Mouse (Mus musculus) midbrain, embryonic 10.5 days (tissue): ENCODE data around the gene Kpnb1. TPM values are rescaled to one million over a fixed set of nuclear protein-coding genes. Genes with fewer than 3 reads are reported as not detected.

ENCODE experiments used
- DNase-seq: peaks from one replicate; pipeline ENCODE4 v3.0.0-alpha.2; 2017; ENCODE audit warnings: low spot score
- H3K27ac ChIP-seq: fragments of 300-500 bp; sonication (generic); replicated peaks from 2 replicates; pipeline ENCODE4 v1.5.1; 2016; ENCODE audit warnings: mild to moderate bottlenecking
- H3K27me3 ChIP-seq: fragments of 300-500 bp; sonication (generic); 2 replicates; pipeline ENCODE4 v1.6.1; 2016; ENCODE audit warnings: low read depth, mild to moderate bottlenecking; ENCODE audit not compliant: poor library complexity, severe bottlenecking
- H3K36me3 ChIP-seq: fragments of 300-500 bp; sonication (generic); 2 replicates; pipeline ENCODE4 v1.6.1; 2016; ENCODE audit warnings: mild to moderate bottlenecking, moderate library complexity
- H3K4me1 ChIP-seq: fragments of 300-500 bp; sonication (generic); 2 replicates; pipeline ENCODE4 v1.6.1; 2016
- H3K4me3 ChIP-seq: fragments of 300-500 bp; sonication (generic); 2 replicates; pipeline ENCODE4 v1.5.1; 2016; ENCODE audit warnings: mild to moderate bottlenecking, moderate library complexity
- H3K9me3 ChIP-seq: fragments of 300-500 bp; sonication (generic); replicated peaks from 2 replicates; pipeline ENCODE4 v1.6.1; 2016; ENCODE audit warnings: mild to moderate bottlenecking
- WGBS: fragments of 180-500 bp; shearing (Covaris S2); methylation state at CpG from one replicate; pipeline ENCODE4 v1.1.7; 2016; 5-methylcytosine and 5-hydroxymethylcytosine counted together
- polyA plus RNA-seq: library from polyadenylated mRNA; unstranded; fragments of >200 nt; fragmentation: Nextera tagmentation; extraction: Ambion mirVana; gene quantifications from 2 replicates; pipeline ENCODE4 v1.2.1, GENCODE M21; 2016

Gene Kpnb1
- polyA plus RNA-seq, 1 experiment from 2014 or later, result 95.7 TPM

DNA sequence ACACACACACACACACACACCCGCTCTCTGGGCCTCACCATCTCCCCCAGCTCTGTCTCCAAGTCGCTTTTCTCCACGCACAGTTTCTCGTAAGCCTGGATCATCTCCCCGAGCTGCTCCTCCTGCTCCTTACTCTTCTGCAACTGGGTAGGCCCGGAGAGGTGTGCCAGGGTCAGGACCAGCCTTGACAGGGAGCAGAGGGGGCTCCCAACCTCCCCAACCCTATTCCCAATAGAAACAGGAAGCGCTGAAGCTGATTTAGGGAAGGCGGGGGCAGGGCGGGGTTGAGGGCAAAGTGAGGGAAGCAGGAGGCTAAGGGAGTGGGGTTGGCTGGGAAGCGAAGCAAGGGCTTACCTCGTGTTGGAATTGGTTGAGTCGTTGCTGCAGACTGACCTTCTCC is 39.1 kb downstream of the Kpnb1 start:
- whole genome bisulfite sequencing, result 36% methylated on average over 12 of the region's 12 CpGs
- Histone ChIP-seq H3K36me3 (peaks cover 21% of the 10 kb centered on the region; the same call in 1 of the 2 replicates), H3K27me3 (peaks cover 36% of the 10 kb centered on the region), H3K4me3 (peak overlapping the region; percentile 66; the same call in 1 of the 2 replicates), H3K27ac (0 out of 2 replicates have a peak overlapping the region, but pooled peaks have one; percentile 5), H3K9me3 (no peaks in the 10 kb centered on the region), H3K4me1 (peaks cover 60% of the 10 kb centered on the region)
- DNase-seq, result no peak

DNA sequence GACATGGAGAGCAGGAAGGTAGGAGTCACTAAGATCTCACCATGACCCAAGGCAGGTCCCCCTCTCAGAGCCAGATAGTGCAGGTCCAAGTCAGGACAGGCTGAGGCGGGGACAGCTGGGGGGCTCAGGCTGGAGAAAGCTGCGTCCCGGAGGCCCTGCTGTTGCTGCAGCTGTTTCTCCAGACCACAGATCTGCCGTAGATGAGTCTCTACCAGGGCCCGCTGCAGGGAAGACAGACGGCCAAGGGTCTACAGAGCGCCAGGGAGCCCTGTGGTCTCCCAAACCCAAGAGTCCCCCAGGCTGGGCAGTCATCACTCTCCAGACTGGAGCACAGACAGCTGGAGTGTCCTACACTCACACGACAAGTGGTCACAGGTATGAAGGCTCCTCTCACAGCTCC is 40.3 kb downstream of the Kpnb1 start:
- peaks cover 18% of the 10 kb centered on the region; the same call in 1 of the 2 replicates for H3K36me3 ChIP-seq
- peaks cover 52% of the 10 kb centered on the region for H3K4me1 ChIP-seq
- DNase-seq, result no peak
- H3K4me3 ChIP-seq, result no peak overlapping the region
- H3K27me3 ChIP-seq, result peaks cover 32% of the 10 kb centered on the region
- no peak overlapping the region for H3K27ac ChIP-seq
- no peaks in the 10 kb centered on the region for H3K9me3 ChIP-seq
- WGBS, result 82% methylated on average over 8 of the region's 8 CpGs

DNA sequence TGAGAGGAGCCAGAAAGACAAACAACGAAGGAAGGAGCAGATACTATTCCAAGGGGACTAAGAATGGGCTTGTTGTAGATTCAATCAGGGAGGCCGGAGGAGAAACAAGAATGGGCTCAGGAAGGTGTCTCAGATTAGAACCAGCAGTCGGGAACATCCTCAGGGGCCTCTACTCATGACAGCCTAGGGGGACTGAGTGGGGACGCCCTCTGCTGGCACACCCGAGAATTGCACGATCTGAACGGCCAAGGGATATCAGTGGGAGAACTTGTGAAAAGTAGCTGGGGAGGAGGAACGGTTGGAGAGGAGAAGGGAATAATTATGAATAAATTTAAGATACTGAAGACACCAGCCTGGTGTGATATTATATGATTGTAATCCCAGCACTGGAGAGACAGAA is 41.0 kb downstream of the Kpnb1 start:
- H3K9me3 ChIP-seq, result no peaks in the 10 kb centered on the region
- peaks cover 18% of the 10 kb centered on the region; the same call in 1 of the 2 replicates for H3K36me3 ChIP-seq
- H3K4me1 ChIP-seq, result peaks cover 46% of the 10 kb centered on the region
- peak; percentile 82 for DNase-seq
- H3K27ac ChIP-seq, result no peak overlapping the region
- no peak overlapping the region for H3K4me3 ChIP-seq
- H3K27me3 ChIP-seq, result peaks cover 38% of the 10 kb centered on the region
- WGBS, result 15% methylated on average over 8 of the region's 8 CpGs

DNA sequence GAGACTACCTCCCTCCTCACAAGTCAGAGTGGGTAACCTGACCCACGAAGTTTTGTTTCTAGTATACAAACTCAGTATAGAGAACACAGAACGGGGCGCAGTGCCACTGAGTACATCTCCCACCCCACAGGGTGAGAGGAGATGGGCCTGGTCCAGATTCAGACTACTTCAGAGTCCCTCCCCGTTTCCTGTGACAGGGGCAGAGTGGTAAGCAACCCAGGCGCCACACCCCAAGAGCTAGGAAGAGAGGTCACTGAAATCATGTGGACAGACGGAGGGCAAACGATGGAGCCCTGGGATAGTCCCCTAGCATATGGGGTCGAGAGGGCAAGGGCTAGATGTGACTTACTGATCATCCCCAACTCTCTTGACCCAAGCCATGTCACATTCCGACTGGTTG is 41.7 kb downstream of the Kpnb1 start:
- WGBS, result 79% methylated on average over 9 of the region's 9 CpGs

DNA sequence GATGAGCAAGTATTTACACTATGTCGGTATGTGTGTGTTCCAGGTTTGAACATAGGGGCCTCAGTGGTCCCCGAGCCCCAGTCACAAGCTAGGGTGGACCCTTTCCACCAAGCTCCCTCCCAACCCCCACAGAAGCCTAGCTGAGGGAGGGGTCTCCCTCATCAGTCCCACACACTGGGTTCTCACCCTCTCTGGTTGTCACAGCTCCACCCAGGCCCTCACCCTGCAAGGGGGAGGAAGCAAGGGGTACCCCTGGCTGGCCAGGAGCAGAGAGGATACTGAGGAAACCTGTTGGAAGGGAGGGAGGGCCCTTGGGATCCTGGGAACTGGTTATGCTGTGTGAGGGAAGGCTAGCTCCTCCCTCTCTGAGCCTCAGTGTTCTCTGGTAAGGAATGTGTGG is 42.4 kb downstream of the Kpnb1 start:
- whole genome bisulfite sequencing, result 89% methylated on average over 2 of the region's 2 CpGs
- Histone ChIP-seq H3K4me1 (peaks cover 38% of the 10 kb centered on the region), H3K27ac (no peak overlapping the region), H3K27me3 (peaks cover 52% of the 10 kb centered on the region), H3K4me3 (no peak overlapping the region), H3K36me3 (peaks cover 18% of the 10 kb centered on the region; the same call in 1 of the 2 replicates), H3K9me3 (no peaks in the 10 kb centered on the region)
- DNase-seq, result no peak

More for the DNA sequence above, 41.7 kb downstream of the Kpnb1 start:
- H3K4me1 ChIP-seq, result peaks cover 41% of the 10 kb centered on the region
- no peak for DNase-seq
- no peak overlapping the region for H3K4me3 ChIP-seq
- no peak overlapping the region for H3K27ac ChIP-seq
- peaks cover 18% of the 10 kb centered on the region; the same call in 1 of the 2 replicates for H3K36me3 ChIP-seq
- no peaks in the 10 kb centered on the region for H3K9me3 ChIP-seq
- peaks cover 46% of the 10 kb centered on the region for H3K27me3 ChIP-seq

DNA sequence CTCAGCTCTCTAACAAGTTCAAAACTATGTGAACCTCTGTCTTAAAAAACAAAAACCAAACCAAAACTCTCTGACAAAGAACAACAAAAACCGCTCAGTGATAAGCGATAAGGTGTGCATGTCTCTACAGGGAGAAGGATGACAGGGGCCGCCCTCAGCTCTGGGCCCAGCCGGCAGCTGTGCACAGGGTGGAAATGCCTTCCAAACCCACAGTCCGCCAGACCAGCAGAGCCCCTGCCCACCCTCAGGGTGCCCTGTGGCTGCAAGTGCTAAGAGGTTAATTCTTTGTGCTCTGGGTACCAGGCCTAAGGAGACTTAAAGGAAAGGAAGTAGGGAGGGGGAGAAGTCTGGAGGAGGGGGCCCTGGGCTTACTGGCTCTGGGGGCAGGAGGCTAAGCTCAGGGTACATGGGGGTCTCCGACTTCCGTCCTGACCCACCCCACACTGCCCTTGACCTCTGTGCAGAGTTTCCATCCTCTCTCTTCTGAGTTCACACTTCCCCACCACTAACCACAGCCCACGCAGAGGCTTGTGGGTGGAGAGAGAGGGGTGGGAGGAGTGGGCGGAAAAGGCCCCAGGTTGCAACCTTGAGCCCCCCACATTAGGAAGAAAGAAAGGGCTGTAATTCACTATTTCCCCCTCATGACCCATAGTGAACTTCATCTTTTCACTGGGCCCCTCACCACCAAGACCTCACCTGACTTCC is 44.3 kb downstream of the Kpnb1 start:
- 78% methylated on average over 9 of the region's 9 CpGs for WGBS
- H3K27ac ChIP-seq, result no peak overlapping the region
- no peaks in the 10 kb centered on the region for H3K9me3 ChIP-seq
- DNase-seq, result no peak
- peaks cover 33% of the 10 kb centered on the region for H3K4me1 ChIP-seq
- H3K4me3 ChIP-seq, result no peak overlapping the region
- H3K27me3 ChIP-seq, result peaks cover 53% of the 10 kb centered on the region
- H3K36me3 ChIP-seq, result peaks cover 23% of the 10 kb centered on the region; the same call in 1 of the 2 replicates

DNA sequence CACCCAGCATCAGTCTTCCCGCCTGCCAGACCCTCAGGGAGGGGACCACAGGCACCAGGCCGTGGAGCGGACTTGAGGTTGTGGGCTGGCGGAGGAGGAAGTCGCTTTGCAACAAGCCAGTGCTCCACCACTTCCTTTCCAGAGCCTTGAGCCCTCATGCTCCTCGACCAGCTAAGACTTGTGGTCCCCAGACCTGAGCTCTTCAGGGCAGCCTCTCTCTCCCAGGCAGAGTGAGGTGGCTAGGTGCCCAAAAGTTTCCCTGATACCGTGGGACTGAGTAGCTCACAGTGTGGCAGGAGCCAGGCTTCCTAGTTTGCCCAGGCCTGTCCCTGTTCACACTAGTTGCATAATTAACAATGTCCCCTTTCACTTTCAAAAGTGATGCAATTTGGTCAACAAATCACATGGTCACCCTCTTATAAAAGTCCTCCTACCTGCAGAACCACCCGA is 45.5 kb downstream of the Kpnb1 start:
- H3K4me3 ChIP-seq, result no peak overlapping the region
- peaks cover 45% of the 10 kb centered on the region for H3K4me1 ChIP-seq
- H3K9me3 ChIP-seq, result no peaks in the 10 kb centered on the region
- H3K36me3 ChIP-seq, result peaks cover 18% of the 10 kb centered on the region; the same call in 1 of the 2 replicates
- 83% methylated on average over 8 of the region's 8 CpGs for WGBS
- DNase-seq, result no peak
- peaks cover 53% of the 10 kb centered on the region for H3K27me3 ChIP-seq
- no peak overlapping the region for H3K27ac ChIP-seq

DNA sequence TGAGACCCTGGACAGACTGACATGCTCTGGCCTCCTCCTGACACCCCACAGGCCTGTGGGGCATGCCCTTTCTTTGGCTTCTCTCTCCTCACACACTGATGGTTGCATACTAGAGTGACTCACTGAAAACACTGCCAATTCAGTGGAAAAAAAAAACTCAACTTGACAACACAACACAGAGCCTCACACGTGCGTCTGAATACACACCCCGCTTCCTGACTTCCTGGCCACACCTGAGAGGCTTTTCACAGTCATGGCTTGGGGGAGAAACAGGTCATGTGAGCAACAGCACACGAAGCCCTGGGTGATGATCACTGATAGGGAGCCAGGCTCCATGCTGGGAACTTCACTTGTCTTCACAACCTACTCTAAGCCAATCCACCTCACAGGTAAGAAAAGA is 46.9 kb downstream of the Kpnb1 start:
- H3K9me3 ChIP-seq, result no peaks in the 10 kb centered on the region
- H3K4me1 ChIP-seq, result peaks cover 49% of the 10 kb centered on the region
- DNase-seq, result no peak
- H3K27ac ChIP-seq, result no peak overlapping the region
- peaks cover 13% of the 10 kb centered on the region; the same call in 1 of the 2 replicates for H3K36me3 ChIP-seq
- H3K4me3 ChIP-seq, result no peak overlapping the region
- H3K27me3 ChIP-seq, result peaks cover 65% of the 10 kb centered on the region
- 81% methylated on average over 4 of the region's 4 CpGs for WGBS

DNA sequence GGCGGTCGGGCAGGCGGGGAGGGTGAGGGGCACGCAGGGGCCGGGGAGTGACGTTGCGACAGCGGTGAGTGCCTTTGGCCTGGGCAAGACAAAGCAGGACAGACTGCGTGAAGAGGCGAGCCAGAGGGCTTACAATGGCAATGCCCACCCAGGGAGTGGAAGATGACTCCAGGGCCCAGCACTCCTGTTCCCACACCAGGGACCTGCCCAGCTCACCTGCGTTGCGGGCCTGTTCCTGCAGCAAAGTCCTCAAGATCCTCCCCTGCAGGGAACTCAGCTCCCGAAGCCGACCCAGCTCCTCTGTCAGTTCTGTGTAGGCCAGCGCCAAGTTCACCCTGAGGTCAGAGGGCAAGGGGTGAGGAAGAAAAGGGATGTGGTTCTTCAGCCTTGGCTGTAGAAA is 48.4 kb downstream of the Kpnb1 start:
- peaks cover 79% of the 10 kb centered on the region for H3K27me3 ChIP-seq

DNA sequence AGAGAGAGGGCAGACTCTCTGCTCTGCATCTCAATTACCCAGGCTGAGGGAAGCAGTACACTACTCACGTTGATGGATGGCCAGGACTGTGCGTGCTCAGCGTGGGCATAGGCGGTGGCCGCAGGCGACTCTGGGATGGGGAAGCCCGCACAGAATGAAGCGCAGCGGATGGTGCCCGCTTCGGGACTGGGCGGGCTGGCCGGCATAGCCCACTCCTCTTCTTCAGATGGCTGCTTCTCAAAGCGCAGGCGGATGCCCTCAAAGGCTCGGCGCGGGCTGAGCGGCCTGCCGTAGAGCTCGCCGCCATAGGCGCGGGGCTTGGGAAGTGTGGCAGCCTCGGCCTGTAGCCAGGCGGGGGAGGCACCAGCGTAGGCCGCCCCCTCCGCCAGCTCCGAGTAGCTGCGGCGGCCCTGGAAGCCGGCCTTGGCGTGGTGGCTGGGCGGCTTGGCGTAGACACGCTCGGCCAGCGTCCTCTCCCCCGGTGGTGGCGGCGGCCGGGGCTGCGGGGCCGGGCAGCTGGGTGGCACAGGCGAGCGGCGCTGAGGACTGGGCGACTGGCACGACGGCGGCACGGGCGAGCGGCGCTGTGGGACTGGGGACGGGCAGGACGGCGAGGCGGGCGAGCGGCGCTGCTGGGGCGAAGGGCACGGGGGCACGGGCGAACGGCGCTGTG is 49.0 kb downstream of the Kpnb1 start:
- Histone ChIP-seq H3K4me1 (peaks cover 46% of the 10 kb centered on the region), H3K27me3 (peaks cover 85% of the 10 kb centered on the region), H3K27ac (peak overlapping the region; percentile 82), H3K4me3 (peak overlapping the region; percentile 63), H3K9me3 (no peaks in the 10 kb centered on the region), H3K36me3 (peaks cover 5% of the 10 kb centered on the region; the same call in 1 of the 2 replicates)
- WGBS, result 6% methylated on average over 68 of the region's 69 CpGs
- DNase-seq, result peak; percentile 53

More for the DNA sequence above, 48.4 kb downstream of the Kpnb1 start:
- Histone ChIP-seq H3K4me1 (peaks cover 40% of the 10 kb centered on the region), H3K9me3 (no peaks in the 10 kb centered on the region), H3K4me3 (peak overlapping the region; percentile 63), H3K36me3 (peaks cover 11% of the 10 kb centered on the region; the same call in 1 of the 2 replicates), H3K27ac (peak overlapping the region; percentile 82)
- peak; percentile 24 for DNase-seq
- WGBS, result 5% methylated on average over 15 of the region's 15 CpGs

DNA sequence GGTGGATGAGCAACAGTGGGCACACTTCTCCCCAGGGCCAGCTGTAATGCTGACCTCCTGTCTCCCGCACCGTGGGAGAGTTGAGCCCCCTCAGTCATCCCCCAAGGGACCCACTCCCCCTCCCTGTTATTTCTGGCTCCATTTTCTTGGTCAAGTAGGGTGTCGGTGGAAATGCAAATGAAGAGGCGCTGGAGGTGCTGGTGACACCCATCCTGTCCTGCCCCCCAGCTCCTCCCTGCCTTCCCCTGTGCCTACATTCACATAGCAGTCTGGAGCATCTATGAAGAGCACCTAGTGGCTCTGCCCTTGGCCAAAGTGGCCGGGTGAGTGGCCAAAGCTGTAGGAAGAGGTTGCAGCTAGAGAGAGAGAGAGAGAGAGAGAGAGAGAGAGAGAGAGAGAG is 54.4 kb downstream of the Kpnb1 start:
- Histone ChIP-seq H3K4me3 (no peak overlapping the region), H3K4me1 (peaks cover 41% of the 10 kb centered on the region), H3K9me3 (no peaks in the 10 kb centered on the region), H3K36me3 (no peaks in the 10 kb centered on the region; the same call in 1 of the 2 replicates), H3K27me3 (peaks cover 98% of the 10 kb centered on the region), H3K27ac (no peak overlapping the region)
- DNase-seq, result no peak
- WGBS, result 64% methylated on average over 5 of the region's 5 CpGs

DNA sequence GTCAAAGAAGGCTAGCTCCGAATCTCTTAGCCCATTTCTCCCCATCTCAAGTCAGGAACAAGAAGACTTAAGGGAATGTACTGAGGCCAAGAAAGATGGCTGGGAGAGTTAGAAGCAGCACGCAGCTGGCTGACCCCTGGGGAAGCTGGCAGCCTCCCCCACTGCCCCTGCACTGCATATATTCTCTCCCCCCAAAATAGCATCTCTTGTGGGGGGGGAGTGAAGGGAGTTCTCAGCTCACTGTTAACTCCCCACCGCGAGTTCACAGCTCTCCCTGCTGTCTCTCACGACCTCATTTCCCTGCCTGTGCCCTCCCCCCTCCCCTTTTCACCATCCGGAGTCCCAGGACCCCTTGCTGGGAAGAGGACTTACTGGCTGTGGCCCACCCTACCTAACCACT is 55.5 kb downstream of the Kpnb1 start:
- 32% methylated on average over 6 of the region's 6 CpGs for WGBS
- H3K4me3 ChIP-seq, result no peak overlapping the region
- no peak overlapping the region for H3K27ac ChIP-seq
- peaks cover 98% of the 10 kb centered on the region for H3K27me3 ChIP-seq
- H3K4me1 ChIP-seq, result peaks cover 41% of the 10 kb centered on the region
- no peaks in the 10 kb centered on the region; the same call in 1 of the 2 replicates for H3K36me3 ChIP-seq
- DNase-seq, result no peak
- H3K9me3 ChIP-seq, result no peaks in the 10 kb centered on the region

DNA sequence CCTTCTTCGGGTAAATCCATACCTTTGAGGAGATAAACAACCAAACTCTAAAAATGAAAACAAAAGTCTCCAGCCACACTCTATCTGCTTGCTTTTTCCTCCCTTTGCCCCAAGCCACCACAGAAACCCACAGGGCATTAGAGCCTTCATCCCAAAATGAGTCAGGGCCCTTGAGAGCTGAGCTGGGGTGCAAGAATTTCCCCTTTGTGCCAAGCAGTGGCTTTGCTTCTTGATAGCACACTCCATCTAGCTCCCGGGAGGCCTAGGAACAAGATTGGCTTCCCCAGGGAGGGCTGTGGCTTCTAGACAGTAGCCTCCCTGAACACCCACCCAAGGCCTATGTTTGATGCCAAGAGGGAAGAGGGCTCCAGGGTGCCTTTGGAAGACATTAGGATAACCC is 56.0 kb downstream of the Kpnb1 start:
- Histone ChIP-seq H3K27ac (no peak overlapping the region), H3K4me1 (peaks cover 42% of the 10 kb centered on the region), H3K4me3 (no peak overlapping the region), H3K9me3 (no peaks in the 10 kb centered on the region), H3K27me3 (peaks cover 98% of the 10 kb centered on the region), H3K36me3 (no peaks in the 10 kb centered on the region)
- WGBS, result 71% methylated on average over 2 of the region's 2 CpGs
- no peak for DNase-seq
